Mouse (Mus musculus) erythroblast, embryonic 14.5 days (primary cell): ENCODE results near the gene Hyou1. TPM values are rescaled to one million over a fixed set of nuclear protein-coding genes. Genes with fewer than 3 reads are reported as not detected.
"Not testable (repeated sequence)": the region's sequence is repeated elsewhere in the genome, so short reads cannot be mapped to it uniquely, and the experiment has no call there.

ENCODE experiments used
- H3K27me3 ChIP-seq: 2 replicates; pipeline ENCODE4 v1.6.1; 2012; ENCODE audit warnings: inconsistent platforms; ENCODE audit not compliant: control insufficient read depth
- H3K36me3 ChIP-seq: 2 replicates; pipeline ENCODE4 v1.6.1; 2012; ENCODE audit warnings: mild to moderate bottlenecking, inconsistent platforms; ENCODE audit not compliant: control insufficient read depth
- H3K4me1 ChIP-seq: 2 replicates; pipeline ENCODE4 v1.6.1; 2012; ENCODE audit warnings: inconsistent platforms; ENCODE audit not compliant: control insufficient read depth
- H3K4me3 ChIP-seq: replicated peaks from 2 replicates; pipeline ENCODE3; 2012; ENCODE audit warnings: moderate library complexity, mild to moderate bottlenecking, inconsistent platforms
- H3K9me3 ChIP-seq: 2 replicates; pipeline ENCODE4 v1.6.1; 2012; ENCODE audit warnings: low read length, inconsistent platforms, mixed read lengths; ENCODE audit not compliant: control insufficient read depth
- GATA1 ChIP-seq: IDR thresholded peaks from 2 replicates; pipeline ENCODE4 v1.6.1; 2012; ENCODE audit warnings: low read length, inconsistent platforms, mixed read lengths
- TAL1 ChIP-seq: IDR thresholded peaks from 3 replicates; pipeline ENCODE4 v1.6.1; 2012; ENCODE audit warnings: low read length, inconsistent platforms, mixed read lengths
- polyA plus RNA-seq: library from polyadenylated mRNA; stranded (reverse); fragments of >175 nt; gene quantifications from 2 replicates; pipeline ENCODE4 v1.2.3, GENCODE M21; 2012

Hyou1 gene
- polyA plus RNA-seq, 1 experiment: 0.69 TPM

GRCm38 (mm10) chr9:44373386-44373785, 5.9 kb upstream of the Hyou1 start:
- H3K4me3 ChIP-seq: no peak overlapping the region
- H3K4me1 ChIP-seq: peaks cover 19% of the 10 kb centered on the region
- H3K9me3 ChIP-seq: no peaks in the 10 kb centered on the region
- no peak for TF ChIP-seq GATA1
- no peak for TF ChIP-seq TAL1
- no peaks in the 10 kb centered on the region for H3K27me3 ChIP-seq
- H3K36me3 ChIP-seq: no peaks in the 10 kb centered on the region

GRCm38 (mm10) chr9:44376141-44376540, 3.1 kb upstream of the Hyou1 start:
- Histone ChIP-seq H3K27me3 (no peaks in the 10 kb centered on the region), H3K36me3 (peaks cover 9% of the 10 kb centered on the region), H3K4me1 (peaks cover 41% of the 10 kb centered on the region), H3K9me3 (no peaks in the 10 kb centered on the region), H3K4me3 (no peak overlapping the region)
- no peak for TF ChIP-seq TAL1
- TF ChIP-seq GATA1: no peak

- not testable (repeated sequence) for H3K9me3 ChIP-seq, H3K4me3 ChIP-seq, H3K27me3 ChIP-seq
- Histone ChIP-seq H3K36me3 (peaks cover 21% of the 10 kb centered on the region), H3K4me1 (peaks cover 46% of the 10 kb centered on the region)
Measured at GRCm38 (mm10) chr9:44377335-44377734, 2.0 kb upstream of the Hyou1 start.

GRCm38 (mm10) chr9:44378153-44378730, 1.0 kb upstream of the Hyou1 start:
- TF ChIP-seq GATA1 (no peak), TAL1 (no peak)
- Histone ChIP-seq H3K4me1 (peaks cover 46% of the 10 kb centered on the region), H3K4me3 (peak overlapping the region; percentile 79), H3K9me3 (no peaks in the 10 kb centered on the region), H3K36me3 (peaks cover 30% of the 10 kb centered on the region), H3K27me3 (no peaks in the 10 kb centered on the region)

- peaks cover 46% of the 10 kb centered on the region for H3K36me3 ChIP-seq
- no peak for TF ChIP-seq GATA1
- no peak for TF ChIP-seq TAL1
- peaks cover 38% of the 10 kb centered on the region for H3K4me1 ChIP-seq
- H3K27me3 ChIP-seq: no peaks in the 10 kb centered on the region
- H3K9me3 ChIP-seq: no peaks in the 10 kb centered on the region
- H3K4me3 ChIP-seq: peak overlapping the region; percentile 79
Measured at GRCm38 (mm10) chr9:44379862-44380261, 572 bp downstream of the Hyou1 start.

- Histone ChIP-seq H3K36me3 (peaks cover 94% of the 10 kb centered on the region), H3K9me3 (no peaks in the 10 kb centered on the region), H3K27me3 (no peaks in the 10 kb centered on the region), H3K4me3 (no peak overlapping the region), H3K4me1 (peaks cover 23% of the 10 kb centered on the region)
- TF ChIP-seq GATA1: no peak
Measured at GRCm38 (mm10) chr9:44384596-44384995, 5.3 kb downstream of the Hyou1 start.

GRCm38 (mm10) chr9:44387221-44387620, 7.9 kb downstream of the Hyou1 start:
- H3K4me3 ChIP-seq: no peak overlapping the region
- peaks cover 97% of the 10 kb centered on the region for H3K36me3 ChIP-seq
- TF ChIP-seq GATA1: no peak
- TF ChIP-seq TAL1: no peak
- H3K4me1 ChIP-seq: peaks cover 9% of the 10 kb centered on the region
- no peaks in the 10 kb centered on the region for H3K9me3 ChIP-seq
- no peaks in the 10 kb centered on the region for H3K27me3 ChIP-seq

GRCm38 (mm10) chr9:44389273-44389672, 10.0 kb downstream of the Hyou1 start:
- TF ChIP-seq GATA1 (no peak), TAL1 (no peak)
- H3K4me3 ChIP-seq: no peak overlapping the region
- H3K36me3 ChIP-seq: peaks cover 79% of the 10 kb centered on the region
- no peaks in the 10 kb centered on the region for H3K27me3 ChIP-seq
- peaks cover 10% of the 10 kb centered on the region for H3K4me1 ChIP-seq
- no peaks in the 10 kb centered on the region for H3K9me3 ChIP-seq

- H3K9me3 ChIP-seq: no peaks in the 10 kb centered on the region
- peaks cover 18% of the 10 kb centered on the region for H3K4me1 ChIP-seq
- no peaks in the 10 kb centered on the region for H3K27me3 ChIP-seq
- H3K4me3 ChIP-seq: no peak overlapping the region
- peaks cover 57% of the 10 kb centered on the region for H3K36me3 ChIP-seq
- TF ChIP-seq TAL1 (no peak), GATA1 (no peak)
Measured at GRCm38 (mm10) chr9:44391466-44391865, 12.2 kb downstream of the Hyou1 start.
